Mouse (Mus musculus): ENCODE measurements around the gene Cxcl17.

DNA sequence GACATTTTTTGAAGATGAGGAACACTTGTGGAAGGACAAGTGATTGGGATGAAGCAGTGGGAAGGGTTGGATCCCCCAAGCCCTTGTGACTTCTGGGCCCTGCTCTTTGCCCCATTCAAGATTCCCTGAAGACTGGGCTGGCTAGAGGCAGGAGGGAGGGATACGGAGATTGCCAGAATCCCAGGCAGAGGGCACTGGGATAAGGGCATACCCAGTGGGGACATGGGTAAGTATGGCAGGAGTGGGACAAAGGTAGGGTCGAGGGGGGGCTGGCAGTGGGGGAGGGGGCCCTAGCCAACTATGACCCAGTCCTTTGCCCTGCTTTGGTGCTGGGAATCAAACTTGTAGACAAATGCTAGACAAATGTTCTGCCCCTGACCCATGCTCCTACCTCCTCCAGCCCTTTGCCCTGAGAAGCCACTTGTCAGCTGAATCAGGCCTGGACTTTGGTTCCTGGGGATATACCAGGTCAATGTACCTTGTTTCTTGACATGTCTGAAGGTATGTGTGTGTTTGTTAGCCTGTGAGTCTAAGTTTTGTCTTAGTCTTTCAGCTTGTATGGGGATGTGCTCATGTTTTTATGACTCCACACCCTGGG lies 20.7 kb downstream of the Cxcl17 start:
- TF ChIP-seq ZC3H11A (IDR thresholded peaks at IDR 0.05; ENCODE audit: borderline replicate concordance, low read depth, low read length) = no peak
- TF ChIP-seq HCFC1 (IDR thresholded peaks at IDR 0.05; ENCODE audit: borderline replicate concordance, insufficient read depth, low read length) = no peak

All from ES-E14 (cell line).